Mouse (Mus musculus): ENCODE data around the gene Aloxe3.

The Aloxe3 gene

DNA sequence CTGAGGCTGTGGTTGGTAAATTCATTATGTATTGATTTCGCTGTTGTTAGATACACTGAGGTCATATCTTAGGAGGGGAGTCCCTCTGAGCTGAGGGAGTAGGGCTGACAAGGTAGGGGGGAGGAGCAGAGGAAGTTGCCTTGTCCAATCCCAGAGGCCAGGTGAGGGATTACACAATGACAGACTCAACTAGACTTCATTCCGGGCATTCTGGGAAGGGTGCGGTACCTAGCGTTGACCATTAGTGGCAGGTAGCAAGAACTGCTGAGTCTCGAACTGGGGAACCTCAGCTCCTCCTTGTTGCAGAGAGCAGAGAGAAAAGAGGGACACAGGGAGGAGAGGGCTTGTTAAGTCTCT, 7.8 kb downstream of the Aloxe3 start:
- Histone ChIP-seq H3K36me3 (ENCODE audit: insufficient read depth, low read length) (no peaks in the 10 kb centered on the region), H3K27me3 (ENCODE audit: insufficient read depth, low read length) (peaks cover 12% of the 10 kb centered on the region), H3K4me3 (replicated peaks; ENCODE audit: low read length) (peak overlapping the region; percentile 77), H3K4me1 (replicated peaks; ENCODE audit: low read depth, low read length) (peaks cover 54% of the 10 kb centered on the region), H3K9me3 (ENCODE audit: low read length) (no peaks in the 10 kb centered on the region)
- no peak for TF ChIP-seq NANOG (IDR thresholded peaks at IDR 0.05; ENCODE audit: borderline replicate concordance, low read length)
- no peak for TF ChIP-seq POU5F1 (IDR thresholded peaks at IDR 0.05; ENCODE audit: borderline replicate concordance, low read length)
- no peak for TF ChIP-seq CTCF (conservative IDR thresholded peaks at IDR 0.05; ENCODE audit: low read length)

DNA sequence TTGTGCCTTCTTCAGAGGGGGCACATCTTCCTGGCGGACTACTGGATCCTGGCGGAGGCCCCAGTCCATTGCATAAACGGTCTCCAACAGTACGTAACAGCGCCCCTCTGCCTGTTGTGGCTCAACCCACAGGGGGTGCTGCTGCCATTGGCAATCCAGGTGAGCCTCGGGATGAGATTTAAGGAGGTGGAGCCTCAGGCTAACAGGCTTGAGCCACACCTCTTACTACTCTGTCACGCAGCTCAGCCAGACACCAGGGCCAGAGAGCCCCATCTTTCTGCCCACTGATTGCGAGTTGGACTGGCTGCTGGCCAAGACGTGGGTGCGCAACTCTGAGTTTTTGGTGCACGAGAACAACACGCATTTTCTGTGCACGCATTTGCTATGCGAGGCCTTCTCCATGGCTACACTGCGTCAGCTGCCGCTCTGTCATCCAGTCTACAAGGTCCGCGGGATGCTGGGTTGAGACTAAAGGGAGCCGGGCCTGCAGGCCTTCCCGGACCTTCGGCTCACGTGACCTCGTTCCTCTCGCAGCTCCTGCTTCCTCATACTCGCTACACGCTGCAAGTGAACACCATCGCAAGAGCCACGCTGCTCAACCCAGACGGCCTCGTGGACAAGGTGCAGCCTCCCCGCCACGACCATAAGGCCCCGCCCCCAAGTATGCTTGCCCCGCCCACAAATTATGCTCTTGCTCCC, 8.4 kb downstream of the Aloxe3 start:
- TF ChIP-seq CTCF (conservative IDR thresholded peaks at IDR 0.05; ENCODE audit: low read length) = peak; percentile 38; the same call in 1 of the 2 replicates
- no peak for TF ChIP-seq NANOG (IDR thresholded peaks at IDR 0.05; ENCODE audit: borderline replicate concordance, low read length)
- Histone ChIP-seq H3K36me3 (ENCODE audit: insufficient read depth, low read length) (no peaks in the 10 kb centered on the region), H3K9me3 (ENCODE audit: low read length) (no peaks in the 10 kb centered on the region), H3K27me3 (ENCODE audit: insufficient read depth, low read length) (peaks cover 12% of the 10 kb centered on the region), H3K4me1 (replicated peaks; ENCODE audit: low read depth, low read length) (peaks cover 54% of the 10 kb centered on the region), H3K4me3 (replicated peaks; ENCODE audit: low read length) (peak overlapping the region; percentile 77)

DNA sequence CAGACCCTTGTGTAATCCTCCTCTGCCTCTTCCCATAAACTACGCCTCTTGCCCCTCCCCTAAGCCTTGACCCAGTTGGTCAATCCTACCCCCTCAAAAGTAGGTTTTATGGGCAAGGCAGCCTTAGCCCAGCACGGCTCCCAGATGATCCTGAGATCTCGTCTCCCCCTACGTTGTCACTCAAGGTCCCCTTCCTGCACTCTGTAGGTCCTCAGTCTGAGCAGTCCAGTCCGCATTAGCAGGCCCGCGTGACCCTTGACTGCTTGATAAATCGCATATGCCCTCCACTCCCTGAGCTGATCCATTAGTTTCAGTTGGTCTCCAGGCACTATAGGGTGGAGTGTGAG, 8.9 kb downstream of the Aloxe3 start:
- Histone ChIP-seq H3K9me3 (ENCODE audit: low read length) (no peaks in the 10 kb centered on the region), H3K27me3 (ENCODE audit: insufficient read depth, low read length) (peaks cover 12% of the 10 kb centered on the region), H3K4me1 (replicated peaks; ENCODE audit: low read depth, low read length) (peaks cover 54% of the 10 kb centered on the region), H3K4me3 (replicated peaks; ENCODE audit: low read length) (peak overlapping the region; percentile 77), H3K36me3 (ENCODE audit: insufficient read depth, low read length) (no peaks in the 10 kb centered on the region)
- TF ChIP-seq NANOG (IDR thresholded peaks at IDR 0.05; ENCODE audit: borderline replicate concordance, low read length) (no peak), CTCF (conservative IDR thresholded peaks at IDR 0.05; ENCODE audit: low read length) (no peak), POU5F1 (IDR thresholded peaks at IDR 0.05; ENCODE audit: borderline replicate concordance, low read length) (no peak)

DNA sequence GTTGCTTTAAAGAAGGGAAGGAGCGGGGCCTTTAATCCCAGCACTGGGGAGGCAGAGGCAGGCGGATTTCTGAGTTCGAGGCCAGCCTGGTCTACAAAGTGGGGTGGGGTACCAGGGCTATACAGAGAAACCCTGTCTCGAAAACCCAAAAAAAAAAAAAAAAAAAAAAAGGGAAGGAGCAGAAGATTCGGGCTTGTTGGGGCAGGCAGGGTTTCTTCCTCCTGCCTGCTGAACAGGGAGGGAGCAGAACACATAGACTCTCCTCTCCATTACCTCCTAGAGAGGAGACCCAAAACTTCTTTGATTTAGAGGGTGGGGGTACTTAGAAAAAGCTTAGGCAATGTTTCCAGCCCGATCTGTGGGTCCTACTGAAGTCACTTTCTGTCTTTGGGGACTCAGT, 9.7 kb downstream of the Aloxe3 start:
- Histone ChIP-seq H3K9me3 (ENCODE audit: low read length) (no peaks in the 10 kb centered on the region), H3K27me3 (ENCODE audit: insufficient read depth, low read length) (peaks cover 12% of the 10 kb centered on the region), H3K36me3 (ENCODE audit: insufficient read depth, low read length) (no peaks in the 10 kb centered on the region), H3K4me3 (replicated peaks; ENCODE audit: low read length) (peak overlapping the region; percentile 77; the same call in 1 of the 2 replicates), H3K4me1 (replicated peaks; ENCODE audit: low read depth, low read length) (peaks cover 46% of the 10 kb centered on the region)
- TF ChIP-seq CTCF (conservative IDR thresholded peaks at IDR 0.05; ENCODE audit: low read length) = no peak
- TF ChIP-seq NANOG (IDR thresholded peaks at IDR 0.05; ENCODE audit: borderline replicate concordance, low read length) = no peak
- TF ChIP-seq POU5F1 (IDR thresholded peaks at IDR 0.05; ENCODE audit: borderline replicate concordance, low read length) = no peak

DNA sequence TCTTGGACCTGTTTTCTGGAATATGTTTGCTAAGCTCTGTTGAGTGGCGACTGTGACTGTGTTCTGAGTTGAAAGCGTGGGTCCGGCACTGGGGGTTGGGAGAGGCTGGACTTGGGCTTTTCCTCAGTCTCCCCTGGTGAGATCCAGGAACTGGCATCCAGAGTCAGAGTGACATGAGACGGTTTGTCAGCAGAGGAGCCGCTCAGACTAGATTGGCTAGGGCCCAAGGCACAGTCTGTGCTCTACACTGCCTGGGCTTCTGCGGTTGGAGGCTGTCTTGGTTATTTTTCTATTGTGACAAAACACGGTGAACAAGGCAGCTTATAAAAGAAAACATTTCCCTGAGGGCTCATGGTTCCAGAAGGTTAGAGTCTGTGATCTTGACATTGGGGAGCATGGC, 21.9 kb downstream of the Aloxe3 start:
- Histone ChIP-seq H3K4me1 (replicated peaks; ENCODE audit: low read depth, low read length) (peaks cover 13% of the 10 kb centered on the region), H3K27me3 (ENCODE audit: insufficient read depth, low read length) (peaks cover 23% of the 10 kb centered on the region), H3K36me3 (ENCODE audit: insufficient read depth, low read length) (no peaks in the 10 kb centered on the region), H3K9me3 (ENCODE audit: low read length) (no peaks in the 10 kb centered on the region), H3K4me3 (replicated peaks; ENCODE audit: low read length) (no peak overlapping the region)
- TF ChIP-seq NANOG (IDR thresholded peaks at IDR 0.05; ENCODE audit: borderline replicate concordance, low read length) = no peak
- no peak for TF ChIP-seq CTCF (conservative IDR thresholded peaks at IDR 0.05; ENCODE audit: low read length)
- TF ChIP-seq POU5F1 (IDR thresholded peaks at IDR 0.05; ENCODE audit: borderline replicate concordance, low read length) = no peak

DNA sequence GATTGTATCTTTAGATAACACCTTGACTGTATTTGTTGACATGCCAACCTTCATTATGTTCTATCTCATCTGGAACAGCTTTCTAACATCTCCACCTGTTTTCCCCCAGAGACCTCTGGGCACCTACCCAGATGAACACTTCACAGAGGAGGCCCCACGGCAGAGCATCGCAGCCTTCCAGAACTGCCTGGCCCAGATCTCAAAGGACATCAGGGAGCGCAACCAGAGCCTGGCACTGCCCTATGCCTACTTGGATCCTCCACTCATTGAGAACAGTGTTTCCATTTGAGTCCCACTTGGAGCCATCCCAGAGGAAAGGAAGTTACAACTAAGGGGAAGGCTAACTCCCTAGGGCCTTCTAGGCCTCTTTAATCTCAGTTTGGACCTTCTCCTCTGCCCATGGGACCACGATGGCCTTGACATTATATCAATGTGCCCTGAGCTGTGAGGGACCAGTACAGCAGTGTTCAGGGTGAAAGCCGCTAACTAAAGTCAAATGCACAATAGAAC, 22.8 kb downstream of the Aloxe3 start:
- TF ChIP-seq CTCF (conservative IDR thresholded peaks at IDR 0.05; ENCODE audit: low read length) (no peak), NANOG (IDR thresholded peaks at IDR 0.05; ENCODE audit: borderline replicate concordance, low read length) (no peak), POU5F1 (IDR thresholded peaks at IDR 0.05; ENCODE audit: borderline replicate concordance, low read length) (no peak)
- no peak overlapping the region for H3K4me3 ChIP-seq (replicated peaks; ENCODE audit: low read length)
- no peaks in the 10 kb centered on the region for H3K36me3 ChIP-seq (ENCODE audit: insufficient read depth, low read length)
- H3K27me3 ChIP-seq (ENCODE audit: insufficient read depth, low read length) = peaks cover 24% of the 10 kb centered on the region
- H3K4me1 ChIP-seq (replicated peaks; ENCODE audit: low read depth, low read length) = peaks cover 11% of the 10 kb centered on the region
- no peaks in the 10 kb centered on the region for H3K9me3 ChIP-seq (ENCODE audit: low read length)

DNA sequence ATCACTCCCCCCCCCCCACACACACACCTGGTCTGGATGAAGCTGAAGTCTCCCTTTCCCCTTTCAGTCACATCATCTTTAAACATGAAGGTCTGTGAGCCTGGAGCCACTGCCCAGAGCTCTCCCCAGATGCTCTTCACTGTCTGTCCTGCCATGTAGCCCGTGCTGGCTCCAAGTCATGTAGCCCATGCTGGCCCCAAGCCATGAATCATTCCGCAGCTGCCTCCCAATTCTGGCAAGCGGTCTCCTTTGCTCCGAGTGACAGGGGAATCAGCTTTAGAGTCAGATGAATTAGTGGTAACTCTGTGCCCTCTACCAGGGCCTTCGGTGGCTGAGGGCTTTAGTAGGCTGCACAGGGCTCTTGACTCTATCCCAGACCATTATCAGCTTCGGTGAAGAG, 24.0 kb downstream of the Aloxe3 start:
- Histone ChIP-seq H3K9me3 (ENCODE audit: low read length) (no peaks in the 10 kb centered on the region), H3K4me3 (replicated peaks; ENCODE audit: low read length) (no peak overlapping the region), H3K4me1 (replicated peaks; ENCODE audit: low read depth, low read length) (peaks cover 11% of the 10 kb centered on the region), H3K27me3 (ENCODE audit: insufficient read depth, low read length) (peaks cover 34% of the 10 kb centered on the region), H3K36me3 (ENCODE audit: insufficient read depth, low read length) (no peaks in the 10 kb centered on the region)
- TF ChIP-seq POU5F1 (IDR thresholded peaks at IDR 0.05; ENCODE audit: borderline replicate concordance, low read length) (no peak), CTCF (conservative IDR thresholded peaks at IDR 0.05; ENCODE audit: low read length) (no peak), NANOG (IDR thresholded peaks at IDR 0.05; ENCODE audit: borderline replicate concordance, low read length) (no peak)

DNA sequence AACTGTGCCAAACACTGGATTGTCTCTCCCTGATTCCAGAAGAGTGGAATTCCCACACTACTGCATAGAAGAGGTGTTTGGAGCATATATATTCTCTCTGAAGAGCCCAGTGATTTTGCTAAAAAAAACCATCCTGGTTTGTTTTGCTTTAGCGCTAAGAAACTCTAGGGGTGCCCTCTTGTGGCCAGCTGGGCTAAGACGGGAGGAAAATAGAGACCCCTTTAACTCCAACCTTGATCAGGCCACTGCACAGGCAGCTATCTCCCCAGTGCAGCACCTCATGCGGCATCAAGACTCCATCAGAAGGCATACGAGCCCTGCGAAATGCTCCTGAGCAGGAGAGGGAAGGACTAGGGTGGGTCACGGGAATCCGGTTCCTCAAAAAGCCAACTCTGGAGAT, 24.7 kb downstream of the Aloxe3 start:
- Histone ChIP-seq H3K4me1 (replicated peaks; ENCODE audit: low read depth, low read length) (peaks cover 11% of the 10 kb centered on the region), H3K9me3 (ENCODE audit: low read length) (no peaks in the 10 kb centered on the region), H3K27me3 (ENCODE audit: insufficient read depth, low read length) (peaks cover 40% of the 10 kb centered on the region), H3K4me3 (replicated peaks; ENCODE audit: low read length) (peak overlapping the region; percentile 64), H3K36me3 (ENCODE audit: insufficient read depth, low read length) (no peaks in the 10 kb centered on the region)
- TF ChIP-seq NANOG (IDR thresholded peaks at IDR 0.05; ENCODE audit: borderline replicate concordance, low read length) = no peak
- TF ChIP-seq POU5F1 (IDR thresholded peaks at IDR 0.05; ENCODE audit: borderline replicate concordance, low read length) = no peak
- peak; percentile 68 for TF ChIP-seq CTCF (conservative IDR thresholded peaks at IDR 0.05; ENCODE audit: low read length)

DNA sequence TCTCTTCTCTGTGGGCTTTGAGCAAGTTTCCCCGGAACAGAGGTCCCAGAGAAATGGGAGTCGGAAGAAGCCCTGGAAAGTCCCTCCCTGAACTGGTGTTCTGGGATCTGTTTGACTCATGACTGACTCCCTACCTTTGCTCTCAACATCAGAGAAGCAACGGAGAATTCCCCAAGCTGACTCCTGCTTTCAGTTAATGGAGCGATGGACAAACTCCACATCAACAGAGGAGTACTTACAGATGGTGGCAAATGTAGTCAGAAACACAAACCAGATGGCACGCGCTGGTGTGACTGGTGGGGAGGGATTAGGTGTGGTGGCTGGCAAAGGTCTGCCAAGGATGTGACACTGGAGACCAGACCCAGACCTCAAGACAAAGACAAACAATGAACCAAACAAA, 25.3 kb downstream of the Aloxe3 start:
- H3K4me3 ChIP-seq (replicated peaks; ENCODE audit: low read length) = peak overlapping the region; percentile 64
- H3K27me3 ChIP-seq (ENCODE audit: insufficient read depth, low read length) = peaks cover 43% of the 10 kb centered on the region
- H3K36me3 ChIP-seq (ENCODE audit: insufficient read depth, low read length) = no peaks in the 10 kb centered on the region
- H3K9me3 ChIP-seq (ENCODE audit: low read length) = no peaks in the 10 kb centered on the region
- TF ChIP-seq NANOG (IDR thresholded peaks at IDR 0.05; ENCODE audit: borderline replicate concordance, low read length) = no peak
- no peak for TF ChIP-seq CTCF (conservative IDR thresholded peaks at IDR 0.05; ENCODE audit: low read length)
- TF ChIP-seq POU5F1 (IDR thresholded peaks at IDR 0.05; ENCODE audit: borderline replicate concordance, low read length) = no peak
- peaks cover 11% of the 10 kb centered on the region for H3K4me1 ChIP-seq (replicated peaks; ENCODE audit: low read depth, low read length)
